Mouse (Mus musculus) adrenal gland, postnatal 10 days (tissue): ENCODE results near the gene Ephb1. TPM values are rescaled to one million over a fixed set of nuclear protein-coding genes. Genes with fewer than 3 reads are reported as not detected.

ENCODE experiments used
- DNase-seq: peaks from one replicate; pipeline ENCODE4 v3.0.0; 2021; ENCODE audit warnings: mixed read lengths
- total RNA-seq, 2 experiments: library from RNA; stranded (reverse); gene quantifications; 2 replicates each; pipeline ENCODE4 v1.2.3; 2021

Ephb1 gene
- total RNA-seq, 2 experiments from 2014 or later = 3.5 to 4.6 TPM

DNA sequence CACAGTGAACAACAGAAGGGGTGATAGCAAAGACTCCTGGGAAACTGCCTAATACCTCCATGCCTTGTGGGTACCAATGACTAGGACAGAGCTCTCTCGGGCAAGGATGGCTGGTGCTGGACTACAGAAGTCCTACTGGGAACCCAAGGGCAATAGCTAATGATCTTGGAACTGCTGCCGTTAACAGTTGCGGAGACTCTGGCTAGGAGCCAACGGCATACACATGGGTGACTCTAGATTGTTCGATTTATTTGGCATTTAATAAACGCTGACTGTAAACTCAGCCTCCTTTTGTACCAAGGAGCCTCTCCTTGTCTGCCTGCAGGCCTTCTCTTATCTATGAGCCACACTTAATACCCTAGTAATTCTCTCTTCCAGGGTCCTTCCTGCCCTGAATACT lies 364.5 kb downstream of the Ephb1 start:
- no peak for DNase-seq

DNA sequence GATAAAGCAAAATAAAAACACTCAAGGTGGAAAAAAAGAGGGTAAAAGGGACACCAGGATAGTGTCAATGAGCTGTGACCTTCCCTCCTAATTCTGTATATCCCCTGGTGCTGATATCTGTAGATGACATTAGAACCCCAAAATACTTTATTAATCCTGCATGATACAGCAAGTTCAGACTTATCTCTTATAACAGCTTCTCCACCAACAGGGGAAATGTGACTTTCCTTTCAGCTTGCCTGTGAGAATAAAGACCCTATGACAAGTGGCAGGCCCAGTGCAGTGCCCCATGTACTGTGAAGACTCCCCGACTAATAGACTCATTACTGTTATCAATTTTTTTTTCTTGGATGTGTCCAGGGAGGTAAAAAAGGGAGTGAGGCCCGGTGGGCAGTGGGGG lies 367.6 kb downstream of the Ephb1 start:
- DNase-seq = no peak

DNA sequence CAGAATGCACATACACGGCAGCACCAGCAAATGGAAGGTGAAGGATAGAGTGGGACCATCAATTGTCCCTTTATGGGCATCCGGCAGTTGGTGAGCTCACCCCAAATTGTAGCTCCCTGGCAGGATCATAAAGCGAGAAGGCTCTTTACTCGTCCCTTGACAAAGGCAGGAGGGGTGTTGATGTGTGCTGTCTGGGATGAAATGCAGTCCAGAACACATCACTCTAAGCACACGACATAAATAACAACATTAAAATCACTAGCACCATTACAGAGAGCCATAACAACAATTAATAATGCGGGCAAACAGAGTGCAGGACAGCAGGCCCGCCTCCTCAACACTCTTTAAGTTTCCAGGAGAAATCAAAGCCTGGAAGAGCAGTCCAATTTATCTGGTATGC lies 372.1 kb downstream of the Ephb1 start:
- no peak for DNase-seq

DNA sequence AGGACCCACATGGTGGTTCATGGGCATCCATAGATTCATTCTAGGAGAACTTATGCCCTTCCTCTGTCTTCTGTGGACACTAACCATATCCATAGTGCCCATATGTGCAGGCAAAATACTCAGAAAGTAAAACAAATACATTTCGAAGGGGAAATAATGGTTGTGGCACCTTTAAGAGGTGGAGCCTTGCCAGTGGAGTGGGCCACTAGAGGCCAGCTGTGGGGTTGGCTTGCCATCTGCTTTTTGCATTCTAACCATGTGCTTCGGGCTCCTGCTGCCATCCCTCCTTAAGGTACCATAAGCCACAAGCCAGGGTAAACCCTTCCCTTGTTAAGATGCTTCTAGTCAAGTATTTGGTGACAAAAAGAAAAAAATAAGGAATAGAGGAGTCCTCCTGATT lies 373.3 kb downstream of the Ephb1 start:
- DNase-seq = no peak

DNA sequence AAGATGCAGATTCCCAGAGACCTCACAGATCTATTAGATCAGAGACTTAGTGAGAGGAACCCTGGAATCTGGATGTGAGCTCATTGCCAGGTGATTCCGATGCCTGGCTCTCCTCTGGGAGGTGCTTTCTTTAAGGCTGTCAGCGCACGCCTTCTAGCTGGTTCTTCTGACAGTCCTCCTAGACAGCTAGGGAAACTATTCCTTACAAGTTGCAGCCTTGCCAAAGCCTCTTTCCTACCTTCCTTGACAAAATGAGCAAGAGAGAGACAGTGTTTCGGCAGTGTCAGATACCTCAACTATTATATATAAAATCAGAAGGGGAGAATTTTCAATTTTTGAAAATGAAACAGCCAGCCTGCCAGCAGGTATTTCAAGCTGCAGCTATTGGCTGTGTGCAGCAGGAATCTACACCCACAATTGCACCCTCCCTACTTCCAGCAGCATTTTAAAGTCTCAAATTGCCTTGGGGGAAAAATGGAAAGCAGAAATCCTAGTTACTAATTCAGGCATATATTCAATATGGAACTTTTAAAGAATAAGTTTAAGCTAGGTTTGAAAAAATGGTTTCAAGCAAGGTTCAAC lies 377.5 kb downstream of the Ephb1 start:
- DNase-seq = no peak

DNA sequence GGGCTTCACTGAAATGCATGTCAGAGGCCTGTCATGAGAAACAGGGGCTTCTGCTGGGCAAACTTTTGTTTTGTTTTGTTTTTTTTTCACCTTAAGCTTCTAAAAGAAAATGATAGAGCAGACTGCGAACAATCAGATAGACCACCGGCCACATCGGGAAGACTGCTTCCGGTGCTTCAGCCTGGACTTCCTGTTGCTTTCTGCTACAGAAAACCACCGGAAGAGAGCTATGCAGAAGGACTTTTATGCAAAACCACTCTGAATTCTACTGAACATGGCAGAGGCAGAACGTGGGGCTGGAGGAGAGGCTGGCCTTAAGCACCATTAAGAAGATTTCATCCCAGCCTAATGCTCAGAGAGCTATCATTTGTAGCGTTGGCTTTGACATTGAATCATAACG lies 382.2 kb downstream of the Ephb1 start:
- DNase-seq = no peak

DNA sequence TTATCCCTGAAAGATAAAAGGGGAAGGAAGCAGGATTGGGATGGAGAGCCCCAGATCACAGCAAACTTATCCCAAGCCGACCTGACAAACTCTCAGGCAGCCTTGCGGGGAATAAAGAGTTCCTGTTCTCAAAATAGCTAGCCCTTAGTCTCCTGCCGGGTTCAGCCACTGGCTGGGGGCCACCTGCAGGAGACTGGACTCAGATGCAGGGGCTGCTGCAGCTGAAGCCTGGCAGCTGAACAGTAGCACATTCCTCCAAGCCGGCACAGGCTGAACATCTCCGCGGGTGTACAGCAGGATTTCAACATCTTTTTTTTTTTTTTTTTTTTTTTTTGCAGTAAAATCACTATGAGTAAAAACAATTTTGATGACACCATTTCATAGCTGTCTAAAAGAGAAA lies 382.7 kb downstream of the Ephb1 start:
- DNase-seq = no peak

DNA sequence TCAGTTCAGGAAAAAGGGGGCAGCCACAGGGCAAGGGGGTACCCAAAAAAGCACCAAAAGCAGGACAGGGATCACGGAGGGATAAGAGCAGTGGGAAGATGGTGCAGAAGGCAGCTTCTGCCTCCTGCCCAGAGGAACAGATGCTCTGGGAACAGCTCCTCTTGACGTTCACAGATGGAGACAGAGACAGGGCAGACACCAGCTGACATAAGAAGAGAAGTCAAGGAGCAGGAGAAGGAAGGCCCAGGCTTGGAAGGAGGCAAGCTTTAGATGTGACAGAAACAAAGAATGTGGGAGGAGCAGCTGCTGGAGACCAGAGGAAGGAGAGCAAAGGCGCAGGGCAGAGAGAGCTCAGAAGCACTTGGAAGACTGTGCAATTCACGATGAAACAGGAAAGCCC lies 398.3 kb downstream of the Ephb1 start:
- no peak for DNase-seq

DNA sequence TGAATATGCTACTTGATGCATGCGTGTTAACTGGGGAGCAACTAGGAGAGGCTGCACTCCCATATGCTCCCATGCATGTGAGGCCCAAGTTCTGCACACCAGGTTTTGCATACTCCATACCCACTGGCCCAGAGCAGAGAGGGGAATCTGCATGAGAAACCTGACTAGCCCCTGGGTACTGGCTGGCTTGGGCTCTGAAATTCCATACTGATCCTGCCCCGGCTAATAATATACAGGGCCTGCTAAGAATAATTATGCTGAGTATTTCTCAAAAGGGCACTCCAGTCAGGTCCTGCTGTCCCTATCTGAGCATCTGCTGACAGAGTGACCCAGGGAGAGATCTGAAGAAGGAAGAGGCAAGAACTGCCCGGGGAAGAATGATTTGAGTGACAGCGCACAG lies 400.0 kb downstream of the Ephb1 start:
- no peak for DNase-seq

DNA sequence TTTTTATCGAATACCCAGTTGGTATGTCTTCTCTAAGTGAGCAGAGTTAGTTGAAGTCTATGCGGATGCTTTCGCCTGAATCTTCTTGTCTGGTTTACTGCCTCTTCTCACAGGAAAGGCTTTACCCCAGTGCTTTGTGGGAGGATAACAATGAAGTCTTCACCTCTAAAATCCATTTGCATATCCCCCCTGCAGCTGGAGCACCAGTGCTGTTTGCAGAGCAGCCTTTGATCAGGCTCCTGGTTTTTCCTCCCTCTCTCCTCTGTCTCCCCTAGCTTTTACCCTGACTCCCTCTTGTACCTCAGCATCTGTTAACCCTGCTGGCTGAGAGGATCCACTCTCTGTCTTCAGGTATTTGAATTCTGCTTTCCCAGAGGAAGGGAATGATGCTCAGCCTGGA lies 404.4 kb downstream of the Ephb1 start:
- DNase-seq = no peak

DNA sequence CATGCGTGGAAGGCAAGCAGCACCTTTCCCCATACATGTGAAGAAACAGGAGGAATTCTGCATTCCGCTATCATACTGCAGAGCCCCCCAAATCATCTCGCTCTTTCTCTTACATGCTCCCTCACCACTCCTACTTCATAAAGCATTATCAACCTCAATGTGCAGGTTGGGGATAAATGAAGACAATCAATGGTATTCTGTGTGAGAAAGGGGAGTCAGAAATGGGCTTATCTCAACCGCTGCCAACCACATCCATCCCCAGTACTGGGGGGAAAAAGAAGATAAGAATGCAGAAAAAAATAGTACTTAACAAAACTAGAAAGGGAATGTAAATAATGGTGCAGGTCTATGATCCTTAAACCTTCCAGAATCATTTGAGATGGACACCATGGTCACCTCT lies 408.7 kb downstream of the Ephb1 start:
- DNase-seq = no peak

DNA sequence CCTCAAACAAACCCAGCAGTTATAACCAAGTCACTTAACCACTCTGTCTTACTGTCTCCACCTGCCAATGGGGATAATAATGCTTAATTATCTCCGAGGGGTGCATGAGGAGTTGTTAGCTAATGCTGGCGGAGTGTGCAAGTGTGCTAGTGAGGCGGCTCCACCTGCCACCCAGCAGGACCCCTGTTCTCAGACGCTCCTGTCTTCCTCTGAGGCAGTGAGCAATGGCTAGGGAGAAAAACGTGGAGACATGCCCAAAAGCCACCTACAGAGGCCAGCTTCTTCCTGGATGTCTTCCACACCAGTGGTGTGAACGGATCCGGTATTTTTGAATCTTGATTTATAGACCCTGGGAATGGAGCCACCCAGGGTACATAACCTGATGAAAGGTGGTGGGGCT lies 409.2 kb downstream of the Ephb1 start:
- no peak for DNase-seq

DNA sequence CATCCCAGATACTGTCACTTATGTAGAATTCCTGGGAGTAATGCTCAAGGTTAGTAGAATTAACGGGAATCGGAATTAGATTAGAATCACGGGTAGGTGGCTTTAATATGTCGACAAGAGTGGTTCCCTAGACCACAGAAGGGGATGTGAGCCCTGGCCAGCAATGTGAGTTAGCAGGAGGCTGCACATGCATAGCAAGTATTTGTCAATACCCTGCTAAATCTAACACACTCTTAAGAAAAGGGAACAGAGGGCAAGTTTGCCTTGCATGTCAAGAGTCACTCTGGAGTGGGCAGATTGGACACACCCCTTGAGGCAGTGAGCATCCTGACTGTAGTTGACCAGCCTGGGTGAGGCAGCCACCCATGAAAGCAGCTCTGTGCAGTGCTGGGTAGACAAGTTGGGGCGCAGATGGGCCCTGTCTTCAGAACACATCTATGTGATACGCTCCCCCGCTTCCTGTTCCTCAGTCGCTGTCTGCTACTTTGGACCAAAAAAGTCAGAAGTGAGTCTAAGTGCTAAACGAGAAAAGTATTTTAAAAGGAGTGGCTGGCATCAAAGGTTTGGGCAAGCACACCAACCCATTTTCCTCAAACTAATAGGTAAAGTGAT lies 412.3 kb downstream of the Ephb1 start:
- no peak for DNase-seq

DNA sequence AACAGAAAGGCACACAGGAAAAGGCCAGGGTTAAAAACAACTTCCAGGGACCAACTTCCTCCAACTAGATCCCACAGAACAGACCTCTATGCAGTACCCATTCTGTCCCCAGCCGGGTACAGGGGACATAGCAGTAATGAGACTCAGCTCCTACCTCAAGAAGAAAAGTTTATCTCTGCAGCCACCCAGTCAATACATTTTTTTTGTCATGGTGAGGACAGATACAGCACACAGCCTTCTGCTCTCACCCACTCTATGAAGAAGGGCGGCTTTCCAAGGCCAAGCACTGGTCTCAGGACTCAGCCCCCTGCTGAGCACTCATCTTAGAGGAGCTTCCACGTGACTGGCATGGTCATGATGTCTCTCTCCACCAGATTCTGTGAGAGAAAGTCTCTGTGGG lies 414.3 kb downstream of the Ephb1 start:
- no peak for DNase-seq

DNA sequence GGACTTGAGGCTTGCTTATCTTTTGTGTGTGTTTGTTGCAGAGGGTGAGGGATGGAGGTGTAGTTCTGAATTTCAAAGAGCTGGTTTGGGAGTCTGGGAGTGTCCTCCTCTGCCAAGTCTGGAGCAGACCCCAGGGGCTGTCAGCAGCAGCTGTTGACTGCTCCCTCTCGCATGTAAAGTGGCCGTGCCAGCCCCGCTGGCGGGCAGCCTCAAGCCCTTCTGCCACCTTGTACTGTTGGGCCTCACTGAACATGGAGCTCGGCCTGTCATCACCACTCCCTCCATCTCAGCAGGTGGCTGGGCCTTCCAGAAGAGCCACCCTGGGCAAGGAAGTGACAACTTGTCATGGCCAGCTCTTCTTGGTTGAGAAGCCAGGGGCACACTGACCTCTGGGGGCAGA lies 415.5 kb downstream of the Ephb1 start:
- DNase-seq = no peak

DNA sequence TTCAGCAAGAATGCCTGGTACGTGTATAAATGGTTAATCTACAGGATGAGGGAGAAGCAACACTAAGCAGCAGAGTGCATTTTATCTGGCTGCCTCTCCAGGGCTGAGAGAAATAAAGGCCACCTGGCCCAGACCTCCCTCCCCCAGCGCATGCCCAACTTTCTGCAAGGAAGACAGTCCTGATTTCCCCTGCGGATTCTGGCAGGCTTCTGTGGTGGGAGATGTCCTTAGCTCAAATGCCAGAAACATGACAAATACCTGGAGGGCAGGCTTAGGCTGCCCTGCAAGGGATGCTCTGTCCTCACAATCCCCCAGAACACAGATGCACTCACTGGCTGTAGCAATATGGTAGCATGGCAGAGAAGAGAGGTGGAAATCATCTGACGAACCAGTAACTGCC lies 416.4 kb downstream of the Ephb1 start:
- DNase-seq = no peak

DNA sequence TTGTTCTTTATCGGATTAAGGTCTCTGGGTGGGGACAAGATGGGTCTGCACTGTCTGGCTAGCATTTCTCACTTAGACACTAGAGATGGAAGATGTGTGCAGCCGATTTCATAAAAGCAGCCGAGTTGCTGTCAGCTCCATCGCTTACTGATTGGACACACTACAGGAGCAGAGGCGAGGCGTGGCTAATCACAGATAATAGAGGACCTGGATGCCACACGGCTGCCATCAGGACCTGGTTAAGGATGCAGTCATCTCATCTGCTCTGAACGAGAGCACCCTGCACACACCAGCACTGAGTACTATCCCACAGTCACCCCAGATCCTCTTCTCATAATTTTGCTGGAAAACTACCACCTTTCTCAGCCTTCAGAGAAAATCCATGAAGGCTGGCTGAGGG lies 419.6 kb downstream of the Ephb1 start:
- no peak for DNase-seq

DNA sequence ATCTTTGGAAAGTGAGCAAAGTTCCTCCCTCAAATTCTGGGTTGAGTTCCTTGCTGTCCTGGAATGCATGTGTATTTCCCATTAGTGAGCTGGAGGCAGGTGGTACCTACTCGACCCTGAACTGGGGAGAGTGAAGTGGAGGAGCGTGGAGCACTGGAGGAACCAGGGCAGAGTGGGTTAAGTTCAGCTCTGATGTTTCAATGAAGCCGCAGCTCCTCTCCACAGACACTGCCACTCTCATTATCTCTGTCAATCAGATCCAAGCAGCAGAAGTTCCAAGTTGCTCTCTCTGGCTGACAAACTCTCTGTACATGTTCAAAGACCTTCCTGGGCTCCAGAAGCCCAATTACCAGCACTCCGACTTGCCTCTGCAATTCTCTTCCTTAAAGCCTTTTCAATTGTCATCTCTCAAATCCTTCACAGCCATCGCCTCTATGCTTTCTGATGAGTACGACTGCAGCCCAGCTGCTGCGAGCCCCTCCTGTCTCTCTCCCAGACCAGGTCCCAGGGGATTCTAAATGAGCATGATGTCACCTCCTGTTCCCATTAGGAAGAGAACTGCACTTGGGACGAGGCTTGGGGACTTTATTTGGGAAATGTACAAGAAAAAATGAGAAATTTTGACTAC lies 420.4 kb downstream of the Ephb1 start:
- no peak for DNase-seq

DNA sequence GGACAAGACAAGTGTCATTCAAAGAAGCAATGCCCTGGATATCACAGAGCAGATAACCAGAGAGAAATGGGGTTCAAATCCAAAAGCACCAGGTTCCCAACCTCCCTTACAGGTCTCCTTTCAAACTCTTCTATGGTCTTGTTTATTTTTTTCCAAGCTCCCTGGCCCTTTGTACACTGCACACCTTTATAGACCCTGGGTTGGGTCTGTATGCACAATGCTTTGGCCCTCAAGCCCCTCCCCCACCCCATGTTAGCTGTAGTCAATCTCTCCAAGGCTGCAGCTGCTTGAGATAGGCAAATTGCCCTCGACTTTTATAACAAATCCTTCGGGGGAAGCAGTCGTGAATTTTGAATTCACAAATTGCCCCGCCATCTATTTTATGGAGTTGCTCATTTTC lies 429.7 kb downstream of the Ephb1 start:
- no peak for DNase-seq

DNA sequence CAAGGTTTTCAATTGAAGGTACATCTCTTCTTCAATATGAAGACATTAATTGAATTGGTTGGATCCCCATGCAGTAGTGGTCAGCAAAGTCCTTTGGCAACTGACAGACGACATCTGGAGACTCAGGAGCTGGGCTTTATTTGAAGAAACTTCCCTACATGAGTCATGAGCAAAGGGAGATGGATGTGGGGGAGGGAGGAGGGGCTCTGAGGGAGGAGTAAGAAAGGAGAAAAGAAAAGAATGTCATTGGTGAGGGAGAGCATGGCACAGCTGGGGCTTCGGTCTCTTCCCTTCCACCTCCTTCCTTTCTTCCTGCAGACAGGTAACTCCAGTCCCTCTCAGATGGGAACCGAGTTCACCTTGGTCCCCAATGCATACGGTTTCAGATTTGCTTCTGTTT lies 431.6 kb downstream of the Ephb1 start:
- DNase-seq = no peak

DNA sequence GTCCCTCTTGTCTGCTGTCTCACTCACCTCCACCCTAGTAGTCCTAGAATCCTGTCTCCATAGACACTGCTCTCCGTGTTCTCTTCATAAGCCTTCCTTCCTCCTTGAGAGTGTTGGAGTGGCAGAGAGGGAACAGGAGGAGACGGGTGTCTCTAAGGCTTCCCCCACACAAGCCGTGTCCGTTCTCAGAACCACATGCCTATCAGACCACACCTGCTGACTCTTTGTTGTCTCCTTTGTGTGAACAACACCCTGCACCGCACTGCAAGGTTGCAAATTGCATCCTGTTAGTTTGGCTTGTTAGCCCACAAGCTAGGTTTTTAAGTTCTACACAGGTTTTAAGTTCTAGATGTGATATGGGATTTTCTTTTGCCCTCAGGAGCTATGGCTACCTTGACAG lies 435.2 kb downstream of the Ephb1 start:
- no peak for DNase-seq

DNA sequence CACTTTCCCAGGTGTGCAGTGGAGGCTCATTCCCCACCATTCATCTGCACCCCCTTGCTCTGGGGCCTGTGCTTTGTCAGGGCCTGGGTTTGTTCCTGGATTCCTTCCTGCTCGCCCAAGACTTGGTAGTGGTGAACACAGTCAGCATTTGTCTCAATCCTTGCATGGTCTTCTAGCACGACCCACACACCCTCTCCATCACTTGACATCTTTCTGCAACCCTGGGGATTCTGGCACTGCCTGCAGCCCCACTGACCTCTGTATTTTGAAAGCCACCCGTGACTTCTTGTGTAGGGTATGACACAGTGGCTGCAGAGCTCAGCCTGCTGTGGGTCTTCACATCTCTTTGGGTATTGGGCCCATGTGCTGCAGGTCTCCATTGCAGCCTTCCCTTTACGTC lies 435.7 kb downstream of the Ephb1 start:
- DNase-seq = no peak

DNA sequence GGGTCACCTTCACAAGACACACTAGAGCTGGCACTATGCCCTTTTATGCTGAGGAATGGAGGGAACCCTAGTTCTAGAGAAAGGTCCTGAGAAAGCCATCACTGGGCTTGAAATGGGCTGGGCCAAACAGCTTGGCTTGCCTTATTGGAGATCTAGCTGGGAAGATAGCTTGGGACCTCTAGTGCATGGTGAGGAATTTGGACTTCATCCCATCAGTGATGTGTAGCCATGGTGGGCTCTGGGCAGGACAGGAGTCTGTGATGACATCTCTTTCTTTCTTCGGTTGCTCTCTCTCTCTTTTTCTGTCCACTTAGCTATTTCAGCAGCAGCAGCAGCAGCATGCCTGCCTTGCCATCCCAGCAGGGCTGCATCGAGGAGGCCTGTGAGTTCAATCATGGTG lies 439.4 kb downstream of the Ephb1 start:
- DNase-seq = no peak

DNA sequence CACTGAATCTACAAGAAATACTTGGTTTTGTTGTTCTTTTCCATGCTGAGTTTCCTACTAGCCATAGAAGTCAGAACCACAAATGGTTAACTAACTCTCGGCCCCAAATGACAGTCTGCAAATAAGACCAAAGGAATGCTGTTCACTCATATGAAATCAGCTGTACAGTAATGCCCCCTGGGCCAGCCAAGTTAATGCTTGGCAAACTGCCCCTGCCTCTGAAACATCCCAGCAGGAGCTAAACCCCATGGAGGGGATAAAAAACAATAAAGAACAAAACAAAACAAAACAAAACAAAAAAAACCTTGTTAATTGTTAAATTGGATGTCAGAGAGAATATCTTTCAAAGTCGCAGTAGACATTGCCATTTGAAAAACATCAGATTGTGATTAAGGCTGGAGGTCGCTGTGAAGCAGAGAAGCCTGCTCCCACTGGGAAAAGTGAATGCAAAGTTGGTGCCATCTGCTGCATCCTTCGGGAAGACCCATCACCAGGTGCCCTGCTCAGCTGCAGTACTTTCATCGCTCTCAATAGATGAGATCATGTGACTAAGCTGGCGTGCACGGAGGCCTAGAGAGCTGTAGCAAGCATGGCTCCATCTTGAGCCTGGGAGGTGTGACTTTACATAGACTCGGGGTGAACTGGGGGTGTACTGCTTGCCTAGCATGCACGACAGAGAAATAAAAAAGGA lies 443.2 kb downstream of the Ephb1 start:
- no peak for DNase-seq
